Mouse (Mus musculus) adrenal gland, postnatal 10 days (tissue): ENCODE measurements around the gene Agap3. TPM values are rescaled to one million over a fixed set of nuclear protein-coding genes. Genes with fewer than 3 reads are reported as not detected.
A peak's percentile ranks its signal among the peaks of the same experiment; 100 is the strongest.

Source experiments
- DNase-seq: peaks from one replicate; pipeline ENCODE4 v3.0.0; 2021; ENCODE audit warnings: mixed read lengths
- total RNA-seq, 2 experiments: library from RNA; stranded (reverse); gene quantifications; 2 replicates each; pipeline ENCODE4 v1.2.3; 2021

The Agap3 gene
- total RNA-seq, 2 experiments from 2014 or later: 67.6 to 72.2 TPM

- DNase-seq: peak; percentile 75
These were observed 22.8 kb downstream of the Agap3 start for GRCm38 (mm10) chr5:24474723-24475261.

GRCm38 (mm10) chr5:24475476-24476241 lies 23.7 kb downstream of the Agap3 start:
- DNase-seq: peak; percentile 73

- DNase-seq: no peak
These were observed 25.9 kb downstream of the Agap3 start for GRCm38 (mm10) chr5:24477909-24478308.

- DNase-seq: peak; percentile 85
These were observed 29.7 kb downstream of the Agap3 start for GRCm38 (mm10) chr5:24481647-24482046.

GRCm38 (mm10) chr5:24482247-24483079 lies 30.5 kb downstream of the Agap3 start:
- DNase-seq: no peak

GRCm38 (mm10) chr5:24483326-24483725 lies 31.3 kb downstream of the Agap3 start:
- DNase-seq: peak; percentile 74

- no peak for DNase-seq
These were observed 33.0 kb downstream of the Agap3 start for GRCm38 (mm10) chr5:24484963-24485362.

GRCm38 (mm10) chr5:24486097-24486496 lies 34.1 kb downstream of the Agap3 start:
- DNase-seq: peak; percentile 93

GRCm38 (mm10) chr5:24486738-24487137 lies 34.8 kb downstream of the Agap3 start:
- no peak for DNase-seq

- no peak for DNase-seq
These were observed 38.5 kb downstream of the Agap3 start for GRCm38 (mm10) chr5:24490413-24490920.

GRCm38 (mm10) chr5:24492546-24493285 lies 40.7 kb downstream of the Agap3 start:
- DNase-seq: no peak

- no peak for DNase-seq
These were observed 43.0 kb downstream of the Agap3 start for GRCm38 (mm10) chr5:24495019-24495418.

GRCm38 (mm10) chr5:24496756-24497155 lies 44.8 kb downstream of the Agap3 start:
- DNase-seq: no peak

- no peak for DNase-seq
These were observed 45.5 kb downstream of the Agap3 start for GRCm38 (mm10) chr5:24497526-24497925.

- DNase-seq: no peak
These were observed 47.1 kb downstream of the Agap3 start for GRCm38 (mm10) chr5:24499113-24499512.

- peak; percentile 41 for DNase-seq
These were observed 48.9 kb downstream of the Agap3 start for GRCm38 (mm10) chr5:24500851-24501250.

GRCm38 (mm10) chr5:24502786-24503185 lies 50.8 kb downstream of the Agap3 start:
- DNase-seq: no peak

GRCm38 (mm10) chr5:24505513-24505912 lies 53.5 kb downstream of the Agap3 start:
- DNase-seq: no peak

- no peak for DNase-seq
These were observed 56.4 kb downstream of the Agap3 start for GRCm38 (mm10) chr5:24508406-24508805.

- DNase-seq: peak; percentile 74
These were observed 58.7 kb downstream of the Agap3 start for GRCm38 (mm10) chr5:24510635-24511034.

- DNase-seq: peak; percentile 23
These were observed 60.3 kb downstream of the Agap3 start for GRCm38 (mm10) chr5:24512271-24512670.

GRCm38 (mm10) chr5:24521366-24521765 lies 69.4 kb downstream of the Agap3 start:
- DNase-seq: no peak
